Mouse (Mus musculus) CH12.LX (cell line): Measurements from ENCODE around the gene Ift20. TPM values are rescaled to one million over a fixed set of nuclear protein-coding genes. Genes with fewer than 3 reads are reported as not detected.
"Not testable (repeated sequence)": the region's sequence is repeated elsewhere in the genome, so short reads cannot be mapped to it uniquely, and the experiment has no call there.

ENCODE experiments used
- DNase-seq: peaks from one replicate; pipeline ENCODE4 v3.0.0-alpha.2; 2013; ENCODE audit errors: extremely low read depth
- H3K27ac ChIP-seq: 2 replicates; pipeline ENCODE4 v1.5.1; 2012; ENCODE audit warnings: low read depth, mild to moderate bottlenecking, control low read depth, moderate library complexity; ENCODE audit not compliant: insufficient read depth
- H3K27me3 ChIP-seq: replicated peaks from 2 replicates; pipeline ENCODE3; 2012; ENCODE audit warnings: inconsistent platforms
- H3K36me3 ChIP-seq, 2 experiments: replicated peaks in 1 of 2; 2 replicates each; pipeline versions ENCODE3 to v1.6.1; 2012; ENCODE audit warnings: inconsistent platforms in 1 of 2, low read length in 1 of 2, mild to moderate bottlenecking in 1 of 2, mixed read lengths in 1 of 2, moderate library complexity in 1 of 2; ENCODE audit not compliant: control insufficient read depth in 1 of 2, insufficient read depth in 1 of 2
- H3K4me1 ChIP-seq, 2 experiments: 2 replicates each; pipeline ENCODE4 v1.6.1; 2012; ENCODE audit warnings: inconsistent platforms in 1 of 2, moderate library complexity in 1 of 2; ENCODE audit not compliant: insufficient read depth in 2 of 2, control insufficient read depth in 1 of 2
- H3K4me2 ChIP-seq: 2 replicates; pipeline ENCODE4 v1.6.1; 2012; ENCODE audit warnings: low read depth, mild to moderate bottlenecking, control low read depth; ENCODE audit not compliant: poor library complexity, insufficient read depth, severe bottlenecking
- H3K4me3 ChIP-seq, 3 experiments: fragments of 150-350 bp in 1 of 3; sonication (generic) in 1 of 3; replicated peaks in 1 of 3; 2 replicates each; pipeline versions ENCODE3 to v1.5.1; 2011 to 2012; ENCODE audit warnings: low read depth in 2 of 3, low read length in 2 of 3, mild to moderate bottlenecking in 2 of 3, moderate library complexity in 2 of 3, control low read depth in 1 of 3, improper control_type of control experiment in 1 of 3, inconsistent platforms in 1 of 3, mixed read lengths in 1 of 3; ENCODE audit not compliant: poor library complexity in 1 of 3
- H3K79me2 ChIP-seq: replicated peaks from 2 replicates; pipeline ENCODE4 v1.6.1; 2012; ENCODE audit warnings: mild to moderate bottlenecking, moderate library complexity; ENCODE audit not compliant: control insufficient read depth, poor library complexity, insufficient read depth, severe bottlenecking; ENCODE audit errors: extremely low read depth
- H3K9ac ChIP-seq: 2 replicates; pipeline ENCODE4 v1.6.1; 2012; ENCODE audit warnings: low read depth, mild to moderate bottlenecking, control low read depth, moderate library complexity; ENCODE audit not compliant: insufficient read depth
- H3K9me3 ChIP-seq: replicated peaks from 2 replicates; pipeline ENCODE3; 2012; ENCODE audit warnings: low read length, inconsistent platforms, mixed read lengths
- BHLHE40 ChIP-seq: IDR thresholded peaks from 2 replicates; pipeline ENCODE4 v1.6.1; 2011; ENCODE audit warnings: mild to moderate bottlenecking, low read depth, low read length, improper control_type of control experiment
- CHD2 ChIP-seq: IDR thresholded peaks from 2 replicates; pipeline ENCODE4 v1.6.1; 2011; ENCODE audit warnings: low read length, improper control_type of control experiment
- CTCF ChIP-seq, 2 experiments: IDR thresholded peaks in 1 of 2; conservative IDR thresholded peaks in 1 of 2; 2 replicates each; pipeline ENCODE4 v1.5.1; 2011 to 2012; ENCODE audit warnings: low read depth in 2 of 2, low read length in 2 of 2, improper control_type of control experiment in 1 of 2, inconsistent platforms in 1 of 2, mild to moderate bottlenecking in 1 of 2, moderate library complexity in 1 of 2
- ELF1 ChIP-seq: IDR thresholded peaks from 2 replicates; pipeline ENCODE4 v1.6.1; 2014; ENCODE audit warnings: low read depth, mild to moderate bottlenecking, inconsistent platforms, low read length, improper control_type of control experiment
- EP300 ChIP-seq: IDR thresholded peaks from 2 replicates; pipeline ENCODE4 v1.6.1; 2011; ENCODE audit warnings: low read length, improper control_type of control experiment
- JUN ChIP-seq: IDR thresholded peaks from 2 replicates; pipeline ENCODE4 v1.6.1; 2011; ENCODE audit warnings: low read depth, mild to moderate bottlenecking, low read length, improper control_type of control experiment, moderate library complexity; ENCODE audit not compliant: insufficient read depth
- MYC ChIP-seq: IDR thresholded peaks from 2 replicates; pipeline ENCODE4 v1.6.1; 2011; ENCODE audit warnings: low read depth, mild to moderate bottlenecking, improper control_type of control experiment, low read length
- NRF1 ChIP-seq: IDR thresholded peaks from 2 replicates; pipeline ENCODE4 v1.6.1; 2014; ENCODE audit warnings: low read depth, mild to moderate bottlenecking, inconsistent platforms, low read length, improper control_type of control experiment, moderate library complexity
- RAD21 ChIP-seq: IDR thresholded peaks from 2 replicates; pipeline ENCODE4 v1.6.1; 2011; ENCODE audit warnings: low read depth, mild to moderate bottlenecking, low read length, improper control_type of control experiment, moderate library complexity
- SMC3 ChIP-seq: IDR thresholded peaks from 2 replicates; pipeline ENCODE4 v1.6.1; 2011; ENCODE audit warnings: low read depth, low read length, improper control_type of control experiment
- TBP ChIP-seq: conservative IDR thresholded peaks from 2 replicates; pipeline ENCODE4 v1.6.1; 2011; ENCODE audit warnings: low read depth, low read length, improper control_type of control experiment
- ZMIZ1 ChIP-seq: IDR thresholded peaks from 2 replicates; pipeline ENCODE4 v1.6.1; 2012; ENCODE audit warnings: low read depth, mild to moderate bottlenecking, inconsistent platforms, low read length, improper control_type of control experiment
- dilution Hi-C: fragments of 300-500 bp; cut with MboI; formaldehyde crosslinking; loops from 2 replicates; pipeline ENCODE4 v1.14.3; 2020; ENCODE audit warnings: low sequenced_read_pairs; ENCODE audit not compliant: extremely low pct_unique_long_range_greater_than_20kb, extremely low pct_ligation_motif_present
- in situ Hi-C: fragments of 300-500 bp; cut with MboI; formaldehyde crosslinking; loops from 3 replicates; pipeline ENCODE4 v1.14.3; 2019; ENCODE audit warnings: low sequenced_read_pairs, low pct_ligation_motif_present, low pct_unique_long_range_greater_than_20kb, mixed read lengths
- polyA plus RNA-seq: library from polyadenylated mRNA; unstranded; fragments of >175 nt; gene quantifications from 2 replicates; pipeline ENCODE4 v1.2.1, GENCODE M21; 2012; ENCODE audit warnings: low read depth; ENCODE audit not compliant: insufficient read length
- total RNA-seq, 2 experiments: library from RNA; depleted of rRNA; stranded (reverse); fragments of 300-350 nt in 1 of 2; fragments of >200 nt in 1 of 2; gene quantifications; 2 replicates each; pipeline ENCODE4 v1.2.3; 2012 to 2014

Gene Ift20
- total and polyA plus RNA-seq, 3 experiments = 124 to 151 (median 136) TPM

- Histone ChIP-seq H3K9me3 (no peaks in the 10 kb centered on the region), H3K27me3 (no peaks in the 10 kb centered on the region), H3K9ac (no peak overlapping the region), H3K4me3 (no peak overlapping the region), H3K27ac (no peak overlapping the region), H3K36me3 (peaks cover 22 to 64% of the 10 kb centered on the region in 2 experiments), H3K4me2 (no peak overlapping the region), H3K79me2 (0 out of 2 replicates have a peak, but pooled peaks cover 2% of the 10 kb centered on the region), H3K4me1 (no peaks in the 10 kb centered on the region)
- in situ Hi-C loops (loop anchor here (10.0 kb wide), 1 partner anchor 372 kb away; no protein-coding TSS in a partner anchor), dilution Hi-C loops (no loop called here)
- TF ChIP-seq ZMIZ1 = no peak
- TF ChIP-seq MYC = no peak
- no peak for TF ChIP-seq CHD2
- no peak for TF ChIP-seq JUN
- no peak for TF ChIP-seq BHLHE40
- TF ChIP-seq NRF1 = no peak
- no peak for TF ChIP-seq EP300
- no peak for TF ChIP-seq TBP
- no peak for DNase-seq
Measured at GRCm38 (mm10) chr11:78582848-78583247, 46.7 kb downstream of the Ift20 start.

DNA sequence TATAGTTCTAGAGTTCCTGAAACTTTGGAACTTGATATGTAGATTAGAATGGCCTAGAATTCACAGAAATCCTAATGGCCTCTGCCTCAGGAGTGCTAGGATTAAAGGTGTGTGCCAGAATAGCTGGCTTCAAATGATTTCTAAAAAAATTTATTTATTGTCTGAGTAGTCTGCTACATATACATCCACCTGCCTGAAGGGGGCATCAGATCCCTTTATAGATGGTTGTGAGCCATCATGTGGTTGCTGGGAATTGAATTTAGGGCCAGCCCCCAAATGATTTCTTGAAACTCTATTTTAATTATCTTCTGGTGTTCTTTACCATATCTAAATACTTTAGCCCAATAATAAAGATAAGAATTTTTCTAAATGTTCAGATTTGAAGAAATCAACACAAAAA, 49.9 kb downstream of the Ift20 start:
- H3K27me3 ChIP-seq = no peaks in the 10 kb centered on the region
- H3K9ac ChIP-seq = no peak overlapping the region
- no peak overlapping the region for H3K27ac ChIP-seq
- peak; percentile 33 for DNase-seq
- 0 out of 2 replicates have a peak, but pooled peaks cover 2% of the 10 kb centered on the region for H3K79me2 ChIP-seq
- dilution Hi-C loops = no loop called here
- no peak overlapping the region for H3K4me3 ChIP-seq
- no peaks in the 10 kb centered on the region for H3K4me1 ChIP-seq
- H3K9me3 ChIP-seq = no peaks in the 10 kb centered on the region
- in situ Hi-C loops = loop anchor here (10.0 kb wide), 1 partner anchor 369 kb away; no protein-coding TSS in a partner anchor
- peaks cover 17 to 53% of the 10 kb centered on the region in 2 experiments for H3K36me3 ChIP-seq
- H3K4me2 ChIP-seq = no peak overlapping the region
- peak in 1 of 2 experiments; percentile 61; a peak in 2 of 4 replicates for TF ChIP-seq CTCF (conservative IDR thresholded peaks at IDR 0.05 in 1 of 2, IDR thresholded peaks at IDR 0.05 in 1 of 2; ENCODE audit: low read depth in 2 of 2, low read length in 2 of 2)
- TF ChIP-seq RAD21 = peak; percentile 52
- TF ChIP-seq ELF1 = no peak
- peak; percentile 29 for TF ChIP-seq SMC3

GRCm38 (mm10) chr11:78587677-78588076, 51.5 kb downstream of the Ift20 start:
- H3K27ac ChIP-seq, dilution Hi-C loops, H3K4me3 ChIP-seq, DNase-seq, H3K9me3 ChIP-seq, H3K4me2 ChIP-seq, H3K9ac ChIP-seq, H3K27me3 ChIP-seq, H3K79me2 ChIP-seq, H3K4me1 ChIP-seq: not testable (repeated sequence)
- in situ Hi-C loops = loop anchor here (10.0 kb wide), 1 partner anchor 367 kb away; no protein-coding TSS in a partner anchor
- TF ChIP-seq RAD21 (peak; percentile 19), CTCF (conservative IDR thresholded peaks at IDR 0.05 in 1 of 2, IDR thresholded peaks at IDR 0.05 in 1 of 2; ENCODE audit: low read depth in 2 of 2, low read length in 2 of 2) (peak in 1 of 2 experiments; percentile 28; a peak in 2 of 4 replicates)
- peaks cover 14 to 44% of the 10 kb centered on the region in 2 experiments for H3K36me3 ChIP-seq

Other genes with a start within 250 kb of the Ift20 start
- 1.1 and 1.3 TPM in 2 replicates for gene BC030499, start 245.5 kb upstream of the Ift20 start, total RNA-seq (2012; rRNA removed)
- 0.70 and 0.81 TPM in 2 replicates for gene BC030499, start 245.5 kb upstream of the Ift20 start, total RNA-seq (2014; rRNA removed)
- 1.3 and 1.4 TPM in 2 replicates for gene BC030499, start 245.5 kb upstream of the Ift20 start, polyA plus RNA-seq
- gene Spag5, start 234.8 kb upstream of the Ift20 start, total RNA-seq (2012; rRNA removed) = 57.0 and 57.2 TPM in 2 replicates
- 47.7 and 50.4 TPM in 2 replicates for gene Spag5, start 234.8 kb upstream of the Ift20 start, total RNA-seq (2014; rRNA removed)
- gene Spag5, start 234.8 kb upstream of the Ift20 start, polyA plus RNA-seq = 81.8 and 92.3 TPM in 2 replicates
- 23.6 and 90.2 TPM in 2 replicates for gene Aldoc, start 213.4 kb upstream of the Ift20 start, total RNA-seq (2012; rRNA removed)
- 96.5 and 119 TPM in 2 replicates for gene Aldoc, start 213.4 kb upstream of the Ift20 start, total RNA-seq (2014; rRNA removed)
- 20.4 and 25.0 TPM in 2 replicates for gene Aldoc, start 213.4 kb upstream of the Ift20 start, polyA plus RNA-seq
- gene Pigs, start 207.9 kb upstream of the Ift20 start, total RNA-seq (2012; rRNA removed) = 51.2 and 53.1 TPM in 2 replicates
- gene Pigs, start 207.9 kb upstream of the Ift20 start, total RNA-seq (2014; rRNA removed) = 25.7 and 26.3 TPM in 2 replicates
- 51.8 and 65.4 TPM in 2 replicates for gene Pigs, start 207.9 kb upstream of the Ift20 start, polyA plus RNA-seq
- 80.5 and 81.6 TPM in 2 replicates for gene Unc119, start 192.9 kb upstream of the Ift20 start, total RNA-seq (2012; rRNA removed)
- 197 and 227 TPM in 2 replicates for gene Unc119, start 192.9 kb upstream of the Ift20 start, total RNA-seq (2014; rRNA removed)
- gene Unc119, start 192.9 kb upstream of the Ift20 start, polyA plus RNA-seq = 146 and 173 TPM in 2 replicates
- not detected in 2 replicates for gene Foxn1, start 149.8 kb upstream of the Ift20 start, total RNA-seq (2012; rRNA removed)
- gene Foxn1, start 149.8 kb upstream of the Ift20 start, total RNA-seq (2014; rRNA removed) = not detected in 2 replicates
- gene Foxn1, start 149.8 kb upstream of the Ift20 start, polyA plus RNA-seq = not detected in 2 replicates
- gene Slc13a2, start 114.1 kb upstream of the Ift20 start, total RNA-seq (2012; rRNA removed) = not detected in 2 replicates
- not detected in 2 replicates for gene Slc13a2, start 114.1 kb upstream of the Ift20 start, total RNA-seq (2014; rRNA removed)
- gene Slc13a2, start 114.1 kb upstream of the Ift20 start, polyA plus RNA-seq = not detected in 2 replicates
- 6.1 and 6.8 TPM in 2 replicates for gene Slc46a1, start 70.7 kb upstream of the Ift20 start, total RNA-seq (2012; rRNA removed)
- 4.2 and 4.4 TPM in 2 replicates for gene Slc46a1, start 70.7 kb upstream of the Ift20 start, total RNA-seq (2014; rRNA removed)
- 5.4 and 6.0 TPM in 2 replicates for gene Slc46a1, start 70.7 kb upstream of the Ift20 start, polyA plus RNA-seq
- 0.55 and 0.84 TPM in 2 replicates for gene Sarm1, start 38.6 kb upstream of the Ift20 start, total RNA-seq (2012; rRNA removed)
- gene Sarm1, start 38.6 kb upstream of the Ift20 start, total RNA-seq (2014; rRNA removed) = 0.31 and 0.50 TPM in 2 replicates
- 0.94 and 1.1 TPM in 2 replicates for gene Sarm1, start 38.6 kb upstream of the Ift20 start, polyA plus RNA-seq
- gene Vtn, start 37.3 kb upstream of the Ift20 start, total RNA-seq (2012; rRNA removed) = not detected in 2 replicates
- not detected in 2 replicates for gene Vtn, start 37.3 kb upstream of the Ift20 start, total RNA-seq (2014; rRNA removed)
- gene Vtn, start 37.3 kb upstream of the Ift20 start, polyA plus RNA-seq = not detected in 2 replicates
- not detected in 2 replicates for gene Sebox, start 32.9 kb upstream of the Ift20 start, total RNA-seq (2012; rRNA removed)
- gene Sebox, start 32.9 kb upstream of the Ift20 start, total RNA-seq (2014; rRNA removed) = not detected in 2 replicates
- not detected in 2 replicates for gene Sebox, start 32.9 kb upstream of the Ift20 start, polyA plus RNA-seq
- 80.4 and 93.6 TPM in 2 replicates for gene Tmem199, start 24.2 kb upstream of the Ift20 start, total RNA-seq (2012; rRNA removed)
- gene Tmem199, start 24.2 kb upstream of the Ift20 start, total RNA-seq (2014; rRNA removed) = 109 and 118 TPM in 2 replicates
- 67.3 and 75.5 TPM in 2 replicates for gene Tmem199, start 24.2 kb upstream of the Ift20 start, polyA plus RNA-seq
- 103 and 119 TPM in 2 replicates for gene Poldip2, start 24.2 kb upstream of the Ift20 start, total RNA-seq (2012; rRNA removed)
- 93.5 and 102 TPM in 2 replicates for gene Poldip2, start 24.2 kb upstream of the Ift20 start, total RNA-seq (2014; rRNA removed)
- 144 and 151 TPM in 2 replicates for gene Poldip2, start 24.2 kb upstream of the Ift20 start, polyA plus RNA-seq
- 24.6 and 26.7 TPM in 2 replicates for gene Tnfaip1, start within 50 bp of the Ift20 start, total RNA-seq (2012; rRNA removed)
- 19.5 TPM in 2 replicates for gene Tnfaip1, start within 50 bp of the Ift20 start, total RNA-seq (2014; rRNA removed)
- 44.9 and 46.0 TPM in 2 replicates for gene Tnfaip1, start within 50 bp of the Ift20 start, polyA plus RNA-seq
- 213 and 282 TPM in 2 replicates for gene Tmem97, start 14.4 kb downstream of the Ift20 start, total RNA-seq (2012; rRNA removed)
- 315 and 347 TPM in 2 replicates for gene Tmem97, start 14.4 kb downstream of the Ift20 start, total RNA-seq (2014; rRNA removed)
- 243 and 268 TPM in 2 replicates for gene Tmem97, start 14.4 kb downstream of the Ift20 start, polyA plus RNA-seq
- gene Nlk, start 161.0 kb downstream of the Ift20 start, total RNA-seq (2012; rRNA removed) = 14.8 and 17.1 TPM in 2 replicates
- gene Nlk, start 161.0 kb downstream of the Ift20 start, total RNA-seq (2014; rRNA removed) = 22.4 and 22.9 TPM in 2 replicates
- gene Nlk, start 161.0 kb downstream of the Ift20 start, polyA plus RNA-seq = 15.6 and 20.4 TPM in 2 replicates
- 55.2 and 55.5 TPM in 2 replicates for gene Ccnq, start 215.4 kb downstream of the Ift20 start, total RNA-seq (2012; rRNA removed)
- 56.9 and 63.5 TPM in 2 replicates for gene Ccnq, start 215.4 kb downstream of the Ift20 start, total RNA-seq (2014; rRNA removed)
- 37.7 and 47.7 TPM in 2 replicates for gene Ccnq, start 215.4 kb downstream of the Ift20 start, polyA plus RNA-seq